Mouse (Mus musculus): ENCODE data around the gene Ankrd28.
A peak's percentile ranks its signal among the peaks of the same experiment; 100 is the strongest.
"Not testable (repeated sequence)": the region's sequence is repeated elsewhere in the genome, so short reads cannot be mapped to it uniquely, and the experiment has no call there.

The Ankrd28 gene

GRCm38 (mm10) chr14:31830571-31831369 is at the start of gene Ankrd28:
TSS of gene Ankrd28 (minus strand) at chr14:31830651.
- peak; percentile 97 for DNase-seq (ENCODE audit: low spot score)

- DNase-seq (ENCODE audit: low spot score): peak; percentile 51
These were observed 49.0 kb upstream of the Ankrd28 start for GRCm38 (mm10) chr14:31879456-31879855.

- no peak for DNase-seq (ENCODE audit: low spot score)
These were observed 41.7 kb upstream of the Ankrd28 start for GRCm38 (mm10) chr14:31872130-31872529.

- no peak for DNase-seq (ENCODE audit: low spot score)
These were observed 40.0 kb upstream of the Ankrd28 start for GRCm38 (mm10) chr14:31870436-31870835.

- DNase-seq (ENCODE audit: low spot score): no peak
These were observed 38.1 kb upstream of the Ankrd28 start for GRCm38 (mm10) chr14:31868591-31868990.

GRCm38 (mm10) chr14:31866366-31866765 is 35.9 kb upstream of the Ankrd28 start:
- DNase-seq (ENCODE audit: low spot score): not testable (repeated sequence)

GRCm38 (mm10) chr14:31858679-31859078 is 28.2 kb upstream of the Ankrd28 start:
- no peak for DNase-seq (ENCODE audit: low spot score)

- DNase-seq (ENCODE audit: low spot score): no peak
These were observed 26.9 kb upstream of the Ankrd28 start for GRCm38 (mm10) chr14:31857096-31857975.

GRCm38 (mm10) chr14:31856007-31856406 is 25.6 kb upstream of the Ankrd28 start:
- DNase-seq (ENCODE audit: low spot score): no peak

- no peak for DNase-seq (ENCODE audit: low spot score)
These were observed 24.2 kb upstream of the Ankrd28 start for GRCm38 (mm10) chr14:31854667-31855066.

- DNase-seq (ENCODE audit: low spot score): no peak
These were observed 13.1 kb upstream of the Ankrd28 start for GRCm38 (mm10) chr14:31843571-31843970.

GRCm38 (mm10) chr14:31832022-31832421 is 1.6 kb upstream of the Ankrd28 start:
- no peak for DNase-seq (ENCODE audit: low spot score)

- peak; percentile 56 for DNase-seq (ENCODE audit: low spot score)
These were observed 890 bp upstream of the Ankrd28 start for GRCm38 (mm10) chr14:31831370-31831712.

GRCm38 (mm10) chr14:31829761-31830562 is 489 bp downstream of the Ankrd28 start:
- peak; percentile 72 for DNase-seq (ENCODE audit: low spot score)

GRCm38 (mm10) chr14:31827221-31827620 is 3.2 kb downstream of the Ankrd28 start:
- DNase-seq (ENCODE audit: low spot score): no peak

GRCm38 (mm10) chr14:31809942-31810341 is 20.5 kb downstream of the Ankrd28 start:
- no peak for DNase-seq (ENCODE audit: low spot score)

- no peak for DNase-seq (ENCODE audit: low spot score)
These were observed 26.7 kb downstream of the Ankrd28 start for GRCm38 (mm10) chr14:31803791-31804190.

GRCm38 (mm10) chr14:31800976-31801375 is 29.5 kb downstream of the Ankrd28 start:
- no peak for DNase-seq (ENCODE audit: low spot score)

- DNase-seq (ENCODE audit: low spot score): no peak
These were observed 30.0 kb downstream of the Ankrd28 start for GRCm38 (mm10) chr14:31800446-31800845.

GRCm38 (mm10) chr14:31798937-31799336 is 31.5 kb downstream of the Ankrd28 start:
- peak; percentile 46 for DNase-seq (ENCODE audit: low spot score)

GRCm38 (mm10) chr14:31795535-31795934 is 34.9 kb downstream of the Ankrd28 start:
- DNase-seq (ENCODE audit: low spot score): no peak

GRCm38 (mm10) chr14:31794776-31795126 is 35.7 kb downstream of the Ankrd28 start:
- DNase-seq (ENCODE audit: low spot score): no peak

Measured in testis, postnatal 10 days (tissue).